Mouse (Mus musculus): Measurements from ENCODE around the gene Maneal. TPM values are rescaled to one million over a fixed set of nuclear protein-coding genes. Genes with fewer than 3 reads are reported as not detected.

Maneal gene
- polyA plus RNA-seq, 1 experiment from 2014 or later = 2.4 TPM

DNA sequence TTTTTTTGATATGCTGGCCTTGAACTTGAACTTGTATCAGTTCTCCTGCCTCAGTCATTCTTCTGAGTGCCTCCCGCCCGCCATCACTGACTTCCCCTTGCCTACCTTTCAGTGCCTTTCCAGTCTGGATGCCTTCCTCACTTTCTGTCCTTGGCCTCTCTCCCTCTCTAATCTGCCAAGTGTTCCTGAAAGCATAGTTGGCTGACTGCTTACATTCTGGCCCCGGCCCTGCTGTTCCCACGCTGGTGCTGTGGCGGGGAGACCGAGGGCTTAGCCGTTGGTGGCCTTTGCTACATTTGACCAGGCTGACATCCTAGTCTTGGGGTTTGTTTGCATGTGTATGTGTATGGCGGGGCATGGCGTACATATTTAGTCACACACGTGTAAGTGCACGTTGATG is 46.1 kb downstream of the Maneal start:
- H3K4me1 ChIP-seq (ENCODE audit: control insufficient read depth, insufficient read depth, low read length) = no peaks in the 10 kb centered on the region
- H3K9ac ChIP-seq (replicated peaks; ENCODE audit: low read length) = no peak overlapping the region
- H3K27me3 ChIP-seq (ENCODE audit: control insufficient read depth, insufficient read depth, low read length) = no peaks in the 10 kb centered on the region
- ATAC-seq (replicated peaks; ENCODE audit: insufficient number of reproducible peaks, low FRiP score, low TSS enrichment, low read depth) (no peak), DNase-seq (ENCODE audit: low spot score) (no peak)
- no peaks in the 10 kb centered on the region for H3K9me3 ChIP-seq (replicated peaks; ENCODE audit: control insufficient read depth, low read length)
- no peaks in the 10 kb centered on the region for H3K36me3 ChIP-seq (replicated peaks; ENCODE audit: control insufficient read depth, insufficient read depth, low read depth, low read length)
- 98% methylated on average over 11 of the region's 11 CpGs for WGBS
- H3K4me3 ChIP-seq (ENCODE audit: low read depth, low read length) = no peak overlapping the region
- H3K27ac ChIP-seq (replicated peaks; ENCODE audit: low read depth, low read length) = no peak overlapping the region
- no peak overlapping the region for H3K4me2 ChIP-seq (ENCODE audit: low read depth, low read length)

- no peaks in the 10 kb centered on the region; the same call in 1 of the 2 replicates for H3K36me3 ChIP-seq (replicated peaks; ENCODE audit: control insufficient read depth, insufficient read depth, low read depth, low read length)
Measured at GRCm38 (mm10) chr4:124811347-124811975, 50.5 kb downstream of the Maneal start.

GRCm38 (mm10) chr4:124810056-124810455 is 51.9 kb downstream of the Maneal start:
- no peak overlapping the region for H3K27ac ChIP-seq (replicated peaks; ENCODE audit: low read depth, low read length)
- ATAC-seq (replicated peaks; ENCODE audit: insufficient number of reproducible peaks, low FRiP score, low TSS enrichment, low read depth) (no peak), DNase-seq (ENCODE audit: low spot score) (no peak)
- H3K36me3 ChIP-seq (replicated peaks; ENCODE audit: control insufficient read depth, insufficient read depth, low read depth, low read length) = no peaks in the 10 kb centered on the region; the same call in 1 of the 2 replicates
- no peak overlapping the region for H3K4me2 ChIP-seq (ENCODE audit: low read depth, low read length)
- no peaks in the 10 kb centered on the region for H3K4me1 ChIP-seq (ENCODE audit: control insufficient read depth, insufficient read depth, low read length)
- no peaks in the 10 kb centered on the region for H3K27me3 ChIP-seq (ENCODE audit: control insufficient read depth, insufficient read depth, low read length)
- H3K9me3 ChIP-seq (replicated peaks; ENCODE audit: control insufficient read depth, low read length) = no peaks in the 10 kb centered on the region
- 91% methylated on average over 7 of the region's 7 CpGs for WGBS
- no peak overlapping the region for H3K9ac ChIP-seq (replicated peaks; ENCODE audit: low read length)
- H3K4me3 ChIP-seq (ENCODE audit: low read depth, low read length) = no peak overlapping the region

More at GRCm38 (mm10) chr4:124811347-124811975, 50.5 kb downstream of the Maneal start:
- Histone ChIP-seq H3K4me1 (ENCODE audit: control insufficient read depth, insufficient read depth, low read length) (no peaks in the 10 kb centered on the region), H3K27ac (replicated peaks; ENCODE audit: low read depth, low read length) (no peak overlapping the region), H3K27me3 (ENCODE audit: control insufficient read depth, insufficient read depth, low read length) (no peaks in the 10 kb centered on the region), H3K4me3 (ENCODE audit: low read depth, low read length) (no peak overlapping the region), H3K4me2 (ENCODE audit: low read depth, low read length) (no peak overlapping the region), H3K9me3 (replicated peaks; ENCODE audit: control insufficient read depth, low read length) (no peaks in the 10 kb centered on the region), H3K9ac (replicated peaks; ENCODE audit: low read length) (no peak overlapping the region)
- ATAC-seq (replicated peaks; ENCODE audit: insufficient number of reproducible peaks, low FRiP score, low TSS enrichment, low read depth) (no peak), DNase-seq (ENCODE audit: low spot score) (no peak)
- WGBS = 41% methylated on average over 9 of the region's 9 CpGs

- Histone ChIP-seq H3K27me3 (ENCODE audit: control insufficient read depth, insufficient read depth, low read length) (no peaks in the 10 kb centered on the region), H3K4me1 (ENCODE audit: control insufficient read depth, insufficient read depth, low read length) (no peaks in the 10 kb centered on the region), H3K9ac (replicated peaks; ENCODE audit: low read length) (no peak overlapping the region), H3K36me3 (replicated peaks; ENCODE audit: control insufficient read depth, insufficient read depth, low read depth, low read length) (no peaks in the 10 kb centered on the region; the same call in 1 of the 2 replicates), H3K4me3 (ENCODE audit: low read depth, low read length) (no peak overlapping the region), H3K4me2 (ENCODE audit: low read depth, low read length) (no peak overlapping the region), H3K27ac (replicated peaks; ENCODE audit: low read depth, low read length) (no peak overlapping the region), H3K9me3 (replicated peaks; ENCODE audit: control insufficient read depth, low read length) (no peaks in the 10 kb centered on the region)
- no peak for ATAC-seq (replicated peaks; ENCODE audit: insufficient number of reproducible peaks, low FRiP score, low TSS enrichment, low read depth)
- WGBS = 85% methylated on average over 9 of the region's 9 CpGs
- no peak for DNase-seq (ENCODE audit: low spot score)
Measured at GRCm38 (mm10) chr4:124809136-124809883, 52.7 kb downstream of the Maneal start.

DNA sequence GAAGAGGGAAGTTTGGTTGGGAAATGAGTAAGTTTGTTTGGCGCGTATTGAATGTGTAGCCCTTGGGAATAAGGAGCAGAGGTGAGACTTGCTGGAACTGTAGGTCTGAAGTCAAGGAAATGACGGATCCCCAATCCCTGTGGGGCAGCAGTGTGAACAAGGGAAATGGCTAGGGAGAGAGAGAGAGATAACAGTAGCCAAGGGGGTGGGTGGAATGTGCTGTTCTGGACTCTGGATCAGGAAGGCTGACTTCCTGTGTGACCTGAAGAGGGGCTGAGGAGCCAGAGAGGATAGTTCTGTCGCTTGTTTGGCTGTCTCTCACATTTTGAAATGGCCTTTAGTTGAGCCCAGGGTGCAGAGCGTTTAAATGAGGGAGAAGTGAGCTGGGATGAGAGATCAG is 53.5 kb downstream of the Maneal start:
- no peak overlapping the region for H3K4me3 ChIP-seq (ENCODE audit: low read depth, low read length)
- no peaks in the 10 kb centered on the region for H3K9me3 ChIP-seq (replicated peaks; ENCODE audit: control insufficient read depth, low read length)
- DNase-seq (ENCODE audit: low spot score) (no peak), ATAC-seq (replicated peaks; ENCODE audit: insufficient number of reproducible peaks, low FRiP score, low TSS enrichment, low read depth) (no peak)
- WGBS = 82% methylated on average over 5 of the region's 5 CpGs
- H3K4me2 ChIP-seq (ENCODE audit: low read depth, low read length) = no peak overlapping the region
- no peaks in the 10 kb centered on the region for H3K27me3 ChIP-seq (ENCODE audit: control insufficient read depth, insufficient read depth, low read length)
- peaks cover under 1% of the 10 kb centered on the region; the same call in 1 of the 2 replicates for H3K4me1 ChIP-seq (ENCODE audit: control insufficient read depth, insufficient read depth, low read length)
- H3K9ac ChIP-seq (replicated peaks; ENCODE audit: low read length) = no peak overlapping the region
- H3K36me3 ChIP-seq (replicated peaks; ENCODE audit: control insufficient read depth, insufficient read depth, low read depth, low read length) = no peaks in the 10 kb centered on the region; the same call in 1 of the 2 replicates
- H3K27ac ChIP-seq (replicated peaks; ENCODE audit: low read depth, low read length) = no peak overlapping the region

Other genes starting within 250 kb of the Maneal start
- 2.1 and 3.4 TPM in 2 replicates for gene Pou3f1, start 205.4 kb downstream of the Maneal start, polyA plus RNA-seq (2014; fragmentation: Nextera tagmentation; extraction: Ambion mirVana)
- gene Utp11, start 168.6 kb downstream of the Maneal start, polyA plus RNA-seq (2014; fragmentation: Nextera tagmentation; extraction: Ambion mirVana) = 77.1 and 90.3 TPM in 2 replicates
- 9.7 and 10.7 TPM in 2 replicates for gene Fhl3, start 161.5 kb downstream of the Maneal start, polyA plus RNA-seq (2014; fragmentation: Nextera tagmentation; extraction: Ambion mirVana)
- gene Sf3a3, start 147.4 kb downstream of the Maneal start, polyA plus RNA-seq (2014; fragmentation: Nextera tagmentation; extraction: Ambion mirVana) = 236 and 240 TPM in 2 replicates
- gene Inpp5b, start 120.3 kb downstream of the Maneal start, polyA plus RNA-seq (2014; fragmentation: Nextera tagmentation; extraction: Ambion mirVana) = 26.2 and 28.2 TPM in 2 replicates
- gene Mtf1, start 60.1 kb downstream of the Maneal start, polyA plus RNA-seq (2014; fragmentation: Nextera tagmentation; extraction: Ambion mirVana) = 12.3 and 12.6 TPM in 2 replicates
- 39.9 and 41.0 TPM in 2 replicates for gene Yrdc, start 11.5 kb downstream of the Maneal start, polyA plus RNA-seq (2014; fragmentation: Nextera tagmentation; extraction: Ambion mirVana)
- gene 1110065P20Rik, start 11.0 kb downstream of the Maneal start, polyA plus RNA-seq (2014; fragmentation: Nextera tagmentation; extraction: Ambion mirVana) = 39.8 and 43.3 TPM in 2 replicates
- 0.55 and 0.68 TPM in 2 replicates for gene Epha10, start 18.7 kb upstream of the Maneal start, polyA plus RNA-seq (2014; fragmentation: Nextera tagmentation; extraction: Ambion mirVana)
- gene 9930104L06Rik, start 74.9 kb upstream of the Maneal start, polyA plus RNA-seq (2014; fragmentation: Nextera tagmentation; extraction: Ambion mirVana) = 3.8 and 5.5 TPM in 2 replicates
- 191 and 200 TPM in 2 replicates for gene Cdca8, start 77.1 kb upstream of the Maneal start, polyA plus RNA-seq (2014; fragmentation: Nextera tagmentation; extraction: Ambion mirVana)
- 8.0 and 11.0 TPM in 2 replicates for gene Rspo1, start 124.3 kb upstream of the Maneal start, polyA plus RNA-seq (2014; fragmentation: Nextera tagmentation; extraction: Ambion mirVana)
- 94.4 and 99.3 TPM in 2 replicates for gene Gnl2, start 154.4 kb upstream of the Maneal start, polyA plus RNA-seq (2014; fragmentation: Nextera tagmentation; extraction: Ambion mirVana)
- gene Dnali1, start 203.5 kb upstream of the Maneal start, polyA plus RNA-seq (2014; fragmentation: Nextera tagmentation; extraction: Ambion mirVana) = 0.22 and 0.35 TPM in 2 replicates
- 43.1 and 45.3 TPM in 2 replicates for gene Snip1, start 204.5 kb upstream of the Maneal start, polyA plus RNA-seq (2014; fragmentation: Nextera tagmentation; extraction: Ambion mirVana)
- 103 and 104 TPM in 2 replicates for gene Meaf6, start 223.0 kb upstream of the Maneal start, polyA plus RNA-seq (2014; fragmentation: Nextera tagmentation; extraction: Ambion mirVana)